Mouse (Mus musculus) left cerebral cortex, postnatal 4 days (tissue): ENCODE measurements at regions not wholly inside any gene's neighbourhood (a gene's known extent, or its start where the extent isn't known, plus 50 kb on each side); places are given as distances from the start of the nearest gene placed in this dataset.
A peak's percentile ranks its signal among the peaks of the same experiment; 100 is the strongest.

Experiments used
- DNase-seq: peaks from one replicate; pipeline ENCODE4 v3.0.0-alpha.2; 2022
- intact Hi-C: fragments of 180-260 bp; cut with DNase I; formaldehyde crosslinking; loops from one replicate; pipeline ENCODE4 v1.15.1; 2025

DNA sequence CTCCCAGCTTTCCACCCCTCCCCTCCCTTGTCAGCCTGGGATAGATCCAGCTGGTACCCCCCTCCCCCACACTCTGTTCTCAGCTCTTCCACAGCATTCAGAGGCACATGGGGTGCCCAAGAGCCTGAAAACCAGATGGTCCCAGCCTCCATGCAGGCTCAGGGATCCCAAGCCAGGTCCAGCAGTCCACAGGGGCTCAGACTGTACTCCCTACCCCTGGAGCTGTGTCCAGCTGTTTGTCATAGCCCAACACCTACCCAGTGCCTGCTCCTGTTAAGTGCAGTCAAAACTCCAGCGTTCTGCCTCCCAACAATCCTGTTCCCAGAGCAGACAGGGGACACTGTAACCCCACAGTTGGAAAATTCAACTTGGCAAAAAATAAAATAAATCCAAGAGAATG is 998.1 kb downstream of the Tlr4 start:
- intact Hi-C loops: no loop called here
- DNase-seq: peak; percentile 15

GRCm38 (mm10) chr4:67796050-67796449 is 968.7 kb downstream of the Tlr4 start:
- no peak for DNase-seq
- intact Hi-C loops: no loop called here
